Mouse (Mus musculus): ENCODE measurements at regions not wholly inside any gene's neighbourhood (a gene's known extent, or its start where the extent isn't known, plus 50 kb on each side); places are given as distances from the start of the nearest gene placed in this dataset.

DNA sequence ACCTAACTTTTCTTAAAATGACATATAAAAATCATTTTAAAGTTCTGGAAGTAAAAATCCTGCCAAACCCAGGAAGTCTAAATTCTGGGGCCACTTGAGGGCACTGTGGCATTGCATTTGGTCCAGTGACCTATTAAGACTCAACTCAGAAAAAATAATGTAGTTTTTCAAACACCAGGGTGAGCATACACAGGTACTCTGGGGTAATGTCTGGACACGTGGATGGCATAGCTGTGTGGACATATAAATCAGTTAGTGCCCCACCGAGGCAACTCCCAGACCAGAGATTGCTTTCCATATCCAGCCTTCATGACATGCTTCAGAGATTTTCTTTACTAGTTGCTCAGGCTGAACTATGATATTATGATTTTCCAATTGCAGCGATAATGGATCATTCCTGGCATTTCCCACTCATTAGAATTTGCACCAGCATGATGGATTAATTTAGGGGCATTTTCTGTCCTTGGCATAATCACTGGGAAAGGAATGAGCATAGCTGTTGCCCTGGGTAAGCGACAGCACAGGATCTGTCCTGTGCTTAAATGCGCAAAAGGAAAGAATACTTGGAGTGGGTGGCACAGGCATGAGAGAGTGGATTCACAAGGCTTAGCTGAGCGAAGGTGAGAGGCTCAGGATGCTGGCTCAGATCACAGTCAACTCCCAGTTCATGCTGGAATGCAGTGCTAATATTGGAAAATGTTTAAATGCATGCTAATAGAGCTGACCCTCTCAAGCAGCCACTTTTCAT is 1526.6 kb upstream of the Cdh8 start:
- Histone ChIP-seq H3K36me3 (ENCODE audit: control insufficient read depth, insufficient read depth, low read length) (no peaks in the 10 kb centered on the region), H3K27ac (ENCODE audit: low read depth, low read length) (no peak overlapping the region), H3K9me3 (ENCODE audit: control insufficient read depth, low read length) (no peaks in the 10 kb centered on the region), H3K9ac (ENCODE audit: low read length) (no peak overlapping the region), H3K4me1 (replicated peaks; ENCODE audit: control insufficient read depth, insufficient read depth, low read length) (no peaks in the 10 kb centered on the region), H3K27me3 (ENCODE audit: control insufficient read depth, insufficient read depth, low read length) (no peaks in the 10 kb centered on the region), H3K4me2 (ENCODE audit: low read depth, low read length, severe bottlenecking) (no peak overlapping the region), H3K4me3 (ENCODE audit: low read depth, low read length) (no peak overlapping the region)
- 0 out of 2 replicates have a peak, but pooled peaks have one; percentile 10 for ATAC-seq (replicated peaks; ENCODE audit: low FRiP score)
- no peak for DNase-seq (ENCODE audit: low spot score)
- 82% methylated on average over 6 of the region's 6 CpGs for WGBS

- Histone ChIP-seq H3K9me3 (ENCODE audit: control insufficient read depth, low read length) (no peaks in the 10 kb centered on the region), H3K27ac (ENCODE audit: low read depth, low read length) (no peak overlapping the region), H3K9ac (ENCODE audit: low read length) (no peak overlapping the region), H3K4me3 (ENCODE audit: low read depth, low read length) (no peak overlapping the region), H3K4me1 (replicated peaks; ENCODE audit: control insufficient read depth, insufficient read depth, low read length) (no peaks in the 10 kb centered on the region), H3K4me2 (ENCODE audit: low read depth, low read length, severe bottlenecking) (no peak overlapping the region), H3K36me3 (ENCODE audit: control insufficient read depth, insufficient read depth, low read length) (no peaks in the 10 kb centered on the region), H3K27me3 (ENCODE audit: control insufficient read depth, insufficient read depth, low read length) (no peaks in the 10 kb centered on the region)
- whole genome bisulfite sequencing = 16% methylated on average over 4 of the region's 4 CpGs
- ATAC-seq (replicated peaks; ENCODE audit: low FRiP score) (peak; percentile 89), DNase-seq (ENCODE audit: low spot score) (peak; percentile 52)
Measured at GRCm38 (mm10) chr8:100939533-100939932, 1523.3 kb upstream of the Cdh8 start.

DNA sequence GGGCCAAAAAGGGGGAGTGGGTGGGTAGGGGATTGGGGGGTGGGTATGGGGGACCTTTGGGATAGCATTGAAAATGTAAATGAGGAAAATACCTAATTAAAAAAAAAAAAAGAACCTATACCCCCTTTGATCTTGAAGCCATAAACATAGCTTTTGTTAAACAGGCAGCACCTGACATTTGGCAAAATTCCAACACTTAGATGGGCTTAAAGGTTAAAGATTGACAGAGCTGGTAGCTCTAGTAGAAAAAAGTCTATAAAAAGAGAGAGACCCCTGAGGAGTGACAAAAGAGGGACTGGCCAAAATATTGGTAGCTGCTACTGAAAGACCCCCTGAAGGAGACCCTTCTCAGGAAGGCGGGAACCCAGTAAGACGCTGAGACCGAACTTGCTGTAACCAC is 1474.0 kb upstream of the Cdh8 start:
- no peaks in the 10 kb centered on the region for H3K36me3 ChIP-seq (ENCODE audit: control insufficient read depth, insufficient read depth, low read length)
- H3K4me2 ChIP-seq (ENCODE audit: low read depth, low read length, severe bottlenecking) = no peak overlapping the region
- no peaks in the 10 kb centered on the region for H3K27me3 ChIP-seq (ENCODE audit: control insufficient read depth, insufficient read depth, low read length)
- H3K27ac ChIP-seq (ENCODE audit: low read depth, low read length) = no peak overlapping the region
- no peaks in the 10 kb centered on the region; the same call in 1 of the 2 replicates for H3K9me3 ChIP-seq (ENCODE audit: control insufficient read depth, low read length)
- no peaks in the 10 kb centered on the region for H3K4me1 ChIP-seq (replicated peaks; ENCODE audit: control insufficient read depth, insufficient read depth, low read length)
- no peak for ATAC-seq (replicated peaks; ENCODE audit: low FRiP score)
- WGBS = 59% methylated on average over 3 of the region's 3 CpGs
- H3K4me3 ChIP-seq (ENCODE audit: low read depth, low read length) = no peak overlapping the region
- no peak for DNase-seq (ENCODE audit: low spot score)
- H3K9ac ChIP-seq (ENCODE audit: low read length) = no peak overlapping the region

- no peak for DNase-seq (ENCODE audit: low spot score)
- H3K36me3 ChIP-seq (ENCODE audit: control insufficient read depth, insufficient read depth, low read length) = no peaks in the 10 kb centered on the region
- no peak overlapping the region for H3K27ac ChIP-seq (ENCODE audit: low read depth, low read length)
- no peak overlapping the region for H3K4me3 ChIP-seq (ENCODE audit: low read depth, low read length)
- H3K27me3 ChIP-seq (ENCODE audit: control insufficient read depth, insufficient read depth, low read length) = no peaks in the 10 kb centered on the region
- WGBS = 90% methylated on average over 6 of the region's 6 CpGs
- H3K9me3 ChIP-seq (ENCODE audit: control insufficient read depth, low read length) = no peaks in the 10 kb centered on the region
- no peak overlapping the region for H3K9ac ChIP-seq (ENCODE audit: low read length)
- H3K4me2 ChIP-seq (ENCODE audit: low read depth, low read length, severe bottlenecking) = no peak overlapping the region
- no peaks in the 10 kb centered on the region for H3K4me1 ChIP-seq (replicated peaks; ENCODE audit: control insufficient read depth, insufficient read depth, low read length)
- ATAC-seq (replicated peaks; ENCODE audit: low FRiP score) = no peak
Measured at GRCm38 (mm10) chr8:100865624-100866023, 1449.4 kb upstream of the Cdh8 start.

- ATAC-seq (replicated peaks; ENCODE audit: low FRiP score) = peak; percentile 80
- H3K36me3 ChIP-seq (ENCODE audit: control insufficient read depth, insufficient read depth, low read length) = no peaks in the 10 kb centered on the region
- peak; percentile 65 for DNase-seq (ENCODE audit: low spot score)
- no peaks in the 10 kb centered on the region for H3K27me3 ChIP-seq (ENCODE audit: control insufficient read depth, insufficient read depth, low read length)
- no peaks in the 10 kb centered on the region for H3K9me3 ChIP-seq (ENCODE audit: control insufficient read depth, low read length)
- no peak overlapping the region for H3K9ac ChIP-seq (ENCODE audit: low read length)
- 43% methylated on average over 2 of the region's 2 CpGs for WGBS
- no peak overlapping the region for H3K27ac ChIP-seq (ENCODE audit: low read depth, low read length)
- H3K4me2 ChIP-seq (ENCODE audit: low read depth, low read length, severe bottlenecking) = no peak overlapping the region
- no peak overlapping the region for H3K4me3 ChIP-seq (ENCODE audit: low read depth, low read length)
- no peaks in the 10 kb centered on the region for H3K4me1 ChIP-seq (replicated peaks; ENCODE audit: control insufficient read depth, insufficient read depth, low read length)
Measured at GRCm38 (mm10) chr8:100850822-100851437, 1434.7 kb upstream of the Cdh8 start.
